Mouse (Mus musculus): ENCODE results near the gene Arrb2. TPM values are rescaled to one million over a fixed set of nuclear protein-coding genes. Genes with fewer than 3 reads are reported as not detected.

Arrb2 gene
- total RNA-seq, 2 experiments from 2014 or later, result 76.6 to 81.3 TPM

- no peak for DNase-seq
- intact Hi-C loops (cut with DNase I), result no loop called here
These were observed 55.4 kb downstream of the Arrb2 start for GRCm38 (mm10) chr11:70487816-70488215.

GRCm38 (mm10) chr11:70489138-70489537 lies 56.7 kb downstream of the Arrb2 start:
- intact Hi-C loops (cut with DNase I), result no loop called here
- DNase-seq, result no peak

- DNase-seq, result no peak
- intact Hi-C loops (cut with DNase I), result no loop called here
These were observed 57.2 kb downstream of the Arrb2 start for GRCm38 (mm10) chr11:70489684-70490083.

Small RNA genes lying within 50 kb of the gene (microRNA-seq; reads per million reads assigned to microRNA genes)
- gene Mir7115, result 1.2 reads per million

Other genes with a start within 250 kb of the Arrb2 start
- 10 to 100 TPM; 16.8 to 26.8 TPM for gene Slc16a11, start 219.9 kb upstream of the Arrb2 start, total RNA-seq (2021)
- gene Slc16a13, start 211.6 kb upstream of the Arrb2 start, total RNA-seq (2021), result 10 to 100 TPM; 14.8 to 15.2 TPM
- gene Bcl6b, start 202.8 kb upstream of the Arrb2 start, total RNA-seq (2021), result 1 to 10 TPM; 9.1 to 9.3 TPM
- 10 to 100 TPM; 64.2 to 73.1 TPM for gene 0610010K14Rik, start 194.7 kb upstream of the Arrb2 start, total RNA-seq (2021)
- gene Gm21988, start 192.8 kb upstream of the Arrb2 start, total RNA-seq (2021), result 1 to 10 TPM; 8.5 to 8.6 TPM
- gene Rnasek, start 192.8 kb upstream of the Arrb2 start, total RNA-seq (2021), result 100 to 1,000 TPM; 180 to 182 TPM
- gene Alox12, start 177.3 kb upstream of the Arrb2 start, total RNA-seq (2021), result under 1 TPM; 0.18 to 0.40 TPM
- under 1 TPM; 0.26 to 0.42 TPM for gene Alox12e, start 110.0 kb upstream of the Arrb2 start, total RNA-seq (2021)
- not detected for gene Alox15, start 80.6 kb upstream of the Arrb2 start, total RNA-seq (2021)
- gene Pelp1, start 22.6 kb upstream of the Arrb2 start, total RNA-seq (2021), result 10 to 100 TPM; 52.1 to 55.9 TPM
- 10 to 100 TPM; 25.7 to 28.0 TPM for gene Med11, start 19.3 kb downstream of the Arrb2 start, total RNA-seq (2021)
- 1 to 10 TPM; 1.2 to 3.7 TPM for gene Zmynd15, start 26.8 kb downstream of the Arrb2 start, total RNA-seq (2021)
- under 1 TPM; 0.68 to 0.91 TPM for gene Cxcl16, start 27.3 kb downstream of the Arrb2 start, total RNA-seq (2021)
- 1 to 10 TPM in 1 of 2 experiments, not detected in 1; 1.2 TPM for gene Tm4sf5, start 72.6 kb downstream of the Arrb2 start, total RNA-seq (2021)
- under 1 TPM in 1 of 2 experiments, not detected in 1; 0.62 TPM for gene Vmo1, start 82.0 kb downstream of the Arrb2 start, total RNA-seq (2021)
- not detected for gene Gltpd2, start 86.6 kb downstream of the Arrb2 start, total RNA-seq (2021)
- gene Psmb6, start 92.7 kb downstream of the Arrb2 start, total RNA-seq (2021), result 100 to 1,000 TPM; 269 to 276 TPM
- not detected for gene Gm40193, start 100.3 kb downstream of the Arrb2 start, total RNA-seq (2021)
- 10 to 100 TPM; 32.1 to 34.2 TPM for gene Pld2, start 107.4 kb downstream of the Arrb2 start, total RNA-seq (2021)
- gene Mink1, start 130.2 kb downstream of the Arrb2 start, total RNA-seq (2021), result 100 to 1,000 TPM; 115 to 139 TPM
- gene 4930544D05Rik, start 183.2 kb downstream of the Arrb2 start, total RNA-seq (2021), result not detected
- gene Chrne, start 186.6 kb downstream of the Arrb2 start, total RNA-seq (2021), result not detected
- gene Gp1ba, start 206.5 kb downstream of the Arrb2 start, total RNA-seq (2021), result under 1 TPM in 1 of 2 experiments, not detected in 1; 0.18 TPM
- gene Rnf167, start 214.6 kb downstream of the Arrb2 start, total RNA-seq (2021), result 10 to 100 TPM; 52.1 to 52.3 TPM
- 10 to 100 TPM; 88.6 to 92.5 TPM for gene Slc25a11, start 214.8 kb downstream of the Arrb2 start, total RNA-seq (2021)
- 100 to 1,000 TPM; 319 to 321 TPM for gene Pfn1, start 222.0 kb downstream of the Arrb2 start, total RNA-seq (2021)
- 1 to 10 TPM; 8.1 to 9.3 TPM for gene Eno3, start 224.6 kb downstream of the Arrb2 start, total RNA-seq (2021)
- gene Spag7, start 236.8 kb downstream of the Arrb2 start, total RNA-seq (2021), result 10 to 100 TPM; 50.6 to 56.8 TPM